Mouse (Mus musculus): Measurements from ENCODE around the gene Tcam1.
A peak's percentile ranks its signal among the peaks of the same experiment; 100 is the strongest.

The Tcam1 gene

DNA sequence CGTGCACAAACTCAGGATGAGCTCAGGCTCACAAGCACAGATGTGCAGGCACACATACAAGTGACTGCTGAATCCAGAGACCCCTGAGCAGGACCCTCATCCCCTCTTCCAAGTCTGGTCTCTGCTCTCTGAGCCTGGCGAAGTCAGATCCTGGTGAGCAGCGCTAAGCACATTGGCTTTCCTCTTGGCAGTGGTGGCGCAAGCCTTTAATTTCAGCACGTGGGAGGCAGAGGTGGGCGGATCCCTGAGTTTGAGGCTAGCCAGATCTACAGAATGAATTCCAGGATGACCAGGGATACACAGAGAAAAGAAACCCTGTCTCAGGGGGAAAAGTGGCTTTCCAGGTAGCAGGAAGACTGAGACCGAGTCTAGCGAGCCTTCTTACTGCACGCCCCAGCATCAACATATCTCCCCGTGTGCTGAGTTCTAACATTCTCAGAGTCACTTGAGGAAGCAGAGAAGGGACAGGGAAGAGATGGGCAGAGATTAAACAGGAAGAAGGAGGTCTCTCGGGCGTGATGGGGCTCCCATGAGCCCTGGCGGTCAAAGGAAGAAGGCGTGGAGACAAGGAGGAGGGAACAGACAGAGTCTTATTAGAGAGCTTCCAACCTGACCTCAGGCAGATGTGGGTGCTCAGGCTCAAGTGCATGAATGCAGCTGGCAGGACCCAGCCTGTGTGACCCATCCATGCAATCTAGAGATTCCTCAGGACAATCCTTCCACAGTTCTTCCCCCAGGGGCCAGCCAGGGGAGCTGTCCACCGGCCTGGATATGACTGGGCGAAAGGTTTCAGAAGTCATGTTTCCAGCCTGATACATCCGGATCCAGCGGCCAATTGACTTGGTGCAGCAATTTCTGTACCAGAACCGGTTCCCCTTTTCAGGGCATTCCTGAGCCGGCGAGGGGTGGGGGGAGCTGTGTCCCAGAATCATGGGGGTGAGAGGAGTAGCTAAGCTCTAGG lies 42.2 kb downstream of the Tcam1 start:
- DNase-seq (ENCODE audit: low spot score in 2 of 2) = no peak

DNA sequence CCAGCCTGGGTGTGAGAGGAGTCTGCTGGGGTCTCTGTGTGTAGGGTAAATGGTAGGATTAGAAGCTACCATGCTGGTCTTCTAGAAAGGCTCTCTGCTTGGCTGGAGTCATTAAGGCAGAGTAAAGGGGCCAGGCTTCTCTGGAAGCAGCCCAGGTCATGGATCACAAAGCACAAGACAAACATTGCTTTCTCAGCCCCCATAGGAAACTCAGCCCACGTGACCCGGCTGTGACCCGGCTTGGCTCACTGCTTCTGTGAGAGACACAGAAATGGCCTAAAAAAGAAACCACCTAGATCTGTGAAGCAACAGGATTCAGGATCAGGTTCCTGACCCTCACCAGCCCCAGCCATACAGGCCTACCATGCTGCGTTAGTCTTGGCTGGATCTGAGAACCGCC lies 48.4 kb downstream of the Tcam1 start:
- DNase-seq (ENCODE audit: low spot score in 2 of 2) = no peak

GRCm38 (mm10) chr11:106325566-106326206 lies 49.2 kb downstream of the Tcam1 start:
- peak; percentile 54 to 76 for DNase-seq (ENCODE audit: low spot score in 2 of 2)

DNA sequence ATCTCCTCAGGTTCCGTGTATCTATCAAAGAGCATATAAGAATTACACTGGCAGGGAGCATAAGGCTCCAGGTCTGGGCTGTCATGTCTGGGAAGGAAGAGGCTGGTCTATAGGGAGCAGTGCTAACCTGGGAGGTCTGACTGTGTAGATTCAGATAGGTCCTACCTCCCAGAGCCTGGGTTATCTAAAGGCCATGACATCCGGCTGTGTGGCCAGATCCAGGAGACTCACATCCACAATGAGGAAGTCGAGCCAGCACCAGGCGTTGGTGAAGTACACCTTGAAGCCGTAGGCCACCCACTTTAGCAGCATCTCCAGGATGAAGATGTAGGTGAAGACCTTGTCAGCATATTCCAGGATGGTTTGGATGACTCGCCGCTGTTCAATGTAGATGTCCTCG lies 50.0 kb downstream of the Tcam1 start:
- no peak for DNase-seq (ENCODE audit: low spot score in 2 of 2)

DNA sequence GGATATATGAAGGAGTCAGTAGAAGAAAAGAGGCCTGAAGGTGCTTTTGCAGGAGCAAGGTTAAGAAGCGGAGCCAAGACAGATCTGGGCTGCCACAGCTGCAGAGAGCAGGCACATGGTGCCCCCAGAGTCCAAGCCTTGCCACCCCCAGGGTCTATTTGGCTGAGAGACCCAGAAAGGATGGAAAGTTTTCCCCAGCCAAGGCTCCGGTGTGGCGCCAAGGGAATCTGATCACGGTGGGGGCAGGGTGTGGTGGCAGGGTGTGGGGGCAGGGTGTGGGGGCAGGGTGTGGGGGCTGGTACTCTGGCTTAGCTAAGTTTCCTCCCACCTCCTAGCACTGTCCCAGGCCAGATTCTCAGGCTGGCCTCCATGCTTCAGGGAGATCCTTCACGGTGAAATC lies 52.0 kb downstream of the Tcam1 start:
- DNase-seq (ENCODE audit: low spot score in 2 of 2) = no peak

GRCm38 (mm10) chr11:106329128-106329527 lies 52.7 kb downstream of the Tcam1 start:
- DNase-seq (ENCODE audit: low spot score in 2 of 2) = no peak

- DNase-seq (ENCODE audit: low spot score in 2 of 2) = peak; percentile 59 to 62
Measured at GRCm38 (mm10) chr11:106329682-106330081, 53.2 kb downstream of the Tcam1 start.

DNA sequence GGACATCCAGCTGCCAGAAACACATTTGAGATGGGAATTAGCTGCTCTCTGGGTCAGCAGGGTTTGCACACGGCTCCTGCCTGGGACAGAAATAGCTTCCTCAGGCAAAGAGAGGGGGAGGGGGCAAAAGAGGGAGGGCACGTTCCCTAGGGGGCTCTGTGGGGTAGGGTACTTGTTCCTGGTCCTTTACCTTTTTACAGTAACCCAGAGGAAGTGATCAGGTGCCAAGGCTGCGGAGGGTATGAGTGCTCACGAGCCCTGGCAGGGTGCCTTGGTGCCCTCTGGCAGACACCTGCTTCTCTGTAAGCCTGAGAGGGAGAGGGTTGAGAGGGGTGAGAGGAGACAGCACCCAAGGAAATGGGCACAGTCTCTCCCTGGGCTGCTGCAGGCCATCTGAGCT lies 56.0 kb downstream of the Tcam1 start:
- no peak for DNase-seq (ENCODE audit: low spot score in 2 of 2)

DNA sequence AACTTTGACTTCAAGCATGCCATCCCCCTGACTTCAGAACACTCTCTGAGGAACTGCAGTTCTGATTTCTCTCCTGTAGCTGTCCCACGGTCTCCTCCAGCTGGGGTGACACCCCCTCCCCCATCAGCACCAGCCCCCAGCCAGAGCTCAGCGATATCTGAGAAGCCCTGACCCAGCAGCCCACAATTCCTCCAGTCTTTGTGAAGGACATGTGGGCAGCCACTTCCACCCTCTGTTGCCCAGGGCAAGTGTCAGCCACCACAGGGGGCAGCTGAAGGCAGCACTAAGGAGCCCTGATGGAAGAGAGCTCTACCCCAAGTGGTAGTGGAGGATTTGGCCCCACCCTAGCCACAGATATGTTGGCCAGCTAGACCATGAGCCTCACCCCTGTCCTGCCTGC lies 57.6 kb downstream of the Tcam1 start:
- DNase-seq (ENCODE audit: low spot score in 2 of 2) = no peak

DNA sequence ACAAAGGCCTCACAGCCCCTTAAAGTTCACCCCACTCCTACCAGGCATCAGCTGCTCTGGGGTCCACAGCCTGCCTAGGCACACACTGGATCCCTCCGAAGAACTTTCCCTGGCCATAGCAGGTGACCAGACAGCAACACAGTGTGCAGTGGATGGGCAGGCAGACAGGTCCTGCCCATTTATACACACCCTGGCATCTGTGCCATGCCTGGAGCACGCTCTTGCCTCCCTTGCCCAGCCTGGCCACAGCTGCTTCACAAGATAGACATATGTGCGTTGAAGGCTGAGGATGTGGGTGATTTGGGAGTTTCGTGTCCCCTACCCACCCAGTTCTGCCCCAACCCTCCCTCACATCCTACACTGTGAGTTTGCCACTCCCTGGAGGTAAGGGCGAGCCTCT lies 61.6 kb downstream of the Tcam1 start:
- no peak for DNase-seq (ENCODE audit: low spot score in 2 of 2)

Measured in right cerebral cortex, postnatal 10 days (tissue).